Mouse (Mus musculus): ENCODE results near the gene Mrgprh. TPM values are rescaled to one million over a fixed set of nuclear protein-coding genes. Genes with fewer than 3 reads are reported as not detected.

Gene Mrgprh
- polyA plus RNA-seq (2017; shearing (Covaris generic)) = not detected

GRCm38 (mm10) chr17:12875734-12876133 is at the start of gene Mrgprh:
Mrgprh (plus strand) TSS chr17:12876034.

GRCm38 (mm10) chr17:12868043-12868442 is 7.8 kb upstream of the Mrgprh start, which contains the start of gene Mas1:
Mas1 (minus strand) TSS chr17:12868143.

GRCm38 (mm10) chr17:12909361-12910280 is 33.8 kb downstream of the Mrgprh start, which contains the start of gene Pnldc1:
Pnldc1 (minus strand) TSS chr17:12910230.

GRCm38 (mm10) chr17:12915488-12915880 is 39.6 kb downstream of the Mrgprh start, which contains the start of gene Tcp1:
Tcp1 (plus strand) TSS chr17:12915701.

GRCm38 (mm10) chr17:12915881-12916583 is 40.2 kb downstream of the Mrgprh start, which contains the start of gene Mrpl18:
Mrpl18 (minus strand) TSS chr17:12916345.

Other genes with a start within 250 kb of the Mrgprh start
- gene Slc22a1, start 200.2 kb upstream of the Mrgprh start, polyA plus RNA-seq (2017; shearing (Covaris generic)) = not detected
- gene Igf2r, start 106.4 kb upstream of the Mrgprh start, polyA plus RNA-seq (2017; shearing (Covaris generic)) = 26.0 TPM
- gene Mas1, start 7.9 kb upstream of the Mrgprh start, polyA plus RNA-seq (2017; shearing (Covaris generic)) = not detected
- 0.86 TPM for gene Pnldc1, start 34.2 kb downstream of the Mrgprh start, polyA plus RNA-seq (2017; shearing (Covaris generic))
- gene Tcp1, start 39.7 kb downstream of the Mrgprh start, polyA plus RNA-seq (2017; shearing (Covaris generic)) = 186 TPM
- 71.5 TPM for gene Mrpl18, start 40.3 kb downstream of the Mrgprh start, polyA plus RNA-seq (2017; shearing (Covaris generic))
- 2.4 TPM for gene Acat3, start 64.6 kb downstream of the Mrgprh start, polyA plus RNA-seq (2017; shearing (Covaris generic))
- 45.3 TPM for gene Acat2, start 84.7 kb downstream of the Mrgprh start, polyA plus RNA-seq (2017; shearing (Covaris generic))
- gene Wtap, start 118.1 kb downstream of the Mrgprh start, polyA plus RNA-seq (2017; shearing (Covaris generic)) = 87.3 TPM
- 87.7 TPM for gene Sod2, start 130.8 kb downstream of the Mrgprh start, polyA plus RNA-seq (2017; shearing (Covaris generic))
- gene Gpr31b, start 176.3 kb downstream of the Mrgprh start, polyA plus RNA-seq (2017; shearing (Covaris generic)) = not detected
- gene Tcp10b, start 185.1 kb downstream of the Mrgprh start, polyA plus RNA-seq (2017; shearing (Covaris generic)) = not detected

Measured in naive thymus-derived CD4-positive, alpha-beta T cell, adult 5 months (primary cell).